Mouse (Mus musculus) midbrain, embryonic 12.5 days (tissue): Measurements from ENCODE around the gene Gzmb. TPM values are rescaled to one million over a fixed set of nuclear protein-coding genes. Genes with fewer than 3 reads are reported as not detected.
"Not testable (repeated sequence)": the region's sequence is repeated elsewhere in the genome, so short reads cannot be mapped to it uniquely, and the experiment has no call there.

Experiments used
- ATAC-seq: fragments of 200-750 bp; cut with Nextera tagmentation; 2 replicates; pipeline ENCODE4 v1.8.0; 2017; ENCODE audit warnings: low read depth, moderate TSS enrichment, moderate library complexity; ENCODE audit not compliant: low FRiP score
- H3K27ac ChIP-seq: fragments of 300-500 bp; sonication (generic); replicated peaks from 2 replicates; pipeline ENCODE4 v1.5.1; 2016; ENCODE audit warnings: mild to moderate bottlenecking
- H3K27me3 ChIP-seq: fragments of 300-500 bp; sonication (generic); 2 replicates; pipeline ENCODE4 v1.6.1; 2016; ENCODE audit warnings: mild to moderate bottlenecking
- H3K36me3 ChIP-seq: fragments of 300-500 bp; sonication (generic); 2 replicates; pipeline ENCODE4 v1.6.1; 2016
- H3K4me1 ChIP-seq: fragments of 300-500 bp; sonication (generic); 2 replicates; pipeline ENCODE4 v1.6.1; 2016
- H3K4me2 ChIP-seq: fragments of 300-500 bp; sonication (generic); replicated peaks from 2 replicates; pipeline ENCODE4 v1.6.1; 2016; ENCODE audit warnings: mild to moderate bottlenecking, moderate library complexity
- H3K4me3 ChIP-seq: fragments of 300-500 bp; sonication (generic); 2 replicates; pipeline ENCODE4 v1.5.1; 2016; ENCODE audit warnings: mild to moderate bottlenecking
- H3K9ac ChIP-seq: fragments of 300-500 bp; sonication (generic); replicated peaks from 2 replicates; pipeline ENCODE4 v1.6.1; 2016; ENCODE audit warnings: mild to moderate bottlenecking, moderate library complexity
- H3K9me3 ChIP-seq: fragments of 300-500 bp; sonication (generic); 2 replicates; pipeline ENCODE4 v1.6.1; 2016; ENCODE audit warnings: mild to moderate bottlenecking
- WGBS: fragments of 180-500 bp; shearing (Covaris S2); methylation state at CpG from one replicate; pipeline ENCODE4 v1.1.7; 2016; 5-methylcytosine and 5-hydroxymethylcytosine counted together
- polyA plus RNA-seq: library from polyadenylated mRNA; unstranded; fragments of >200 nt; fragmentation: Nextera tagmentation; extraction: Ambion mirVana; gene quantifications from 2 replicates; pipeline ENCODE4 v1.2.1, GENCODE M21; 2016

Gene Gzmb
- polyA plus RNA-seq, result not detected in 2 replicates

- no peak for ATAC-seq
- 96% methylated on average over 5 of the region's 5 CpGs for WGBS
- H3K9me3 ChIP-seq, result no peaks in the 10 kb centered on the region
Measured at GRCm38 (mm10) chr14:56262153-56262552, at the start of gene Gzmb. Gene Gzmb, minus strand, starts transcription at chr14:56262260.

GRCm38 (mm10) chr14:56311801-56312200 lies 49.7 kb upstream of the Gzmb start:
- not testable (repeated sequence) for H3K36me3 ChIP-seq, ATAC-seq, H3K4me3 ChIP-seq, H3K9ac ChIP-seq, H3K27me3 ChIP-seq, H3K4me1 ChIP-seq, H3K9me3 ChIP-seq, H3K27ac ChIP-seq, H3K4me2 ChIP-seq

More at GRCm38 (mm10) chr14:56262153-56262552, at the start of gene Gzmb:
- Histone ChIP-seq H3K27me3 (no peaks in the 10 kb centered on the region), H3K4me2 (no peak within 1 kb of the TSS), H3K4me1 (no peaks in the 10 kb centered on the region), H3K27ac (no peak within 1 kb of the TSS), H3K36me3 (no peaks in the 10 kb centered on the region), H3K9ac (no peak within 1 kb of the TSS), H3K4me3 (no peak within 1 kb of the TSS)

GRCm38 (mm10) chr14:56310238-56310637 lies 48.2 kb upstream of the Gzmb start:
- no peak overlapping the region for H3K27ac ChIP-seq
- H3K9me3 ChIP-seq, result no peaks in the 10 kb centered on the region
- no peak for ATAC-seq
- 83% methylated on average over 9 of the region's 9 CpGs for WGBS
- no peak overlapping the region for H3K4me2 ChIP-seq
- no peaks in the 10 kb centered on the region for H3K27me3 ChIP-seq
- H3K9ac ChIP-seq, result no peak overlapping the region
- no peaks in the 10 kb centered on the region for H3K4me1 ChIP-seq
- H3K36me3 ChIP-seq, result no peaks in the 10 kb centered on the region
- no peak overlapping the region for H3K4me3 ChIP-seq

GRCm38 (mm10) chr14:56304149-56304548 lies 42.1 kb upstream of the Gzmb start:
- Histone ChIP-seq H3K4me1 (no peaks in the 10 kb centered on the region), H3K9ac (no peak overlapping the region), H3K9me3 (no peaks in the 10 kb centered on the region), H3K27ac (no peak overlapping the region), H3K27me3 (no peaks in the 10 kb centered on the region), H3K4me2 (no peak overlapping the region), H3K36me3 (no peaks in the 10 kb centered on the region), H3K4me3 (no peak overlapping the region)
- no peak for ATAC-seq
- 2% methylated on average over 4 of the region's 4 CpGs for WGBS

- Histone ChIP-seq H3K27me3 (no peaks in the 10 kb centered on the region), H3K27ac (no peak overlapping the region), H3K9ac (no peak overlapping the region), H3K36me3 (no peaks in the 10 kb centered on the region), H3K4me1 (no peaks in the 10 kb centered on the region), H3K9me3 (no peaks in the 10 kb centered on the region), H3K4me3 (no peak overlapping the region), H3K4me2 (no peak overlapping the region)
- ATAC-seq, result no peak
- WGBS, result 74% methylated on average over 10 of the region's 10 CpGs
Measured at GRCm38 (mm10) chr14:56303506-56304025, 41.5 kb upstream of the Gzmb start.

- H3K4me2 ChIP-seq, result no peak overlapping the region
- no peaks in the 10 kb centered on the region for H3K9me3 ChIP-seq
- H3K4me3 ChIP-seq, result no peak overlapping the region
- 93% methylated on average over 3 of the region's 3 CpGs for WGBS
- H3K36me3 ChIP-seq, result no peaks in the 10 kb centered on the region
- no peak overlapping the region for H3K27ac ChIP-seq
- H3K9ac ChIP-seq, result no peak overlapping the region
- ATAC-seq, result no peak
- H3K27me3 ChIP-seq, result no peaks in the 10 kb centered on the region
- H3K4me1 ChIP-seq, result no peaks in the 10 kb centered on the region
Measured at GRCm38 (mm10) chr14:56302091-56302490, 40.0 kb upstream of the Gzmb start.

- Histone ChIP-seq H3K4me1 (no peaks in the 10 kb centered on the region), H3K9ac (no peak overlapping the region), H3K27me3 (no peaks in the 10 kb centered on the region), H3K27ac (no peak overlapping the region), H3K36me3 (no peaks in the 10 kb centered on the region), H3K4me3 (no peak overlapping the region), H3K4me2 (no peak overlapping the region), H3K9me3 (no peaks in the 10 kb centered on the region)
- WGBS, result 83% methylated on average over 5 of the region's 5 CpGs
- no peak for ATAC-seq
Measured at GRCm38 (mm10) chr14:56296786-56297185, 34.7 kb upstream of the Gzmb start.

GRCm38 (mm10) chr14:56296106-56296505 lies 34.0 kb upstream of the Gzmb start:
- H3K9ac ChIP-seq, result no peak overlapping the region
- 87% methylated on average over 4 of the region's 4 CpGs for WGBS
- H3K4me1 ChIP-seq, result no peaks in the 10 kb centered on the region
- H3K36me3 ChIP-seq, result no peaks in the 10 kb centered on the region
- no peak overlapping the region for H3K27ac ChIP-seq
- H3K9me3 ChIP-seq, result no peaks in the 10 kb centered on the region
- H3K4me2 ChIP-seq, result no peak overlapping the region
- no peaks in the 10 kb centered on the region for H3K27me3 ChIP-seq
- no peak overlapping the region for H3K4me3 ChIP-seq
- no peak for ATAC-seq

GRCm38 (mm10) chr14:56293146-56293545 lies 31.1 kb upstream of the Gzmb start:
- no peaks in the 10 kb centered on the region for H3K4me1 ChIP-seq
- no peak overlapping the region for H3K4me2 ChIP-seq
- H3K36me3 ChIP-seq, result no peaks in the 10 kb centered on the region
- no peak overlapping the region for H3K9ac ChIP-seq
- no peak for ATAC-seq
- no peaks in the 10 kb centered on the region for H3K9me3 ChIP-seq
- no peak overlapping the region for H3K4me3 ChIP-seq
- H3K27ac ChIP-seq, result no peak overlapping the region
- no peaks in the 10 kb centered on the region for H3K27me3 ChIP-seq

GRCm38 (mm10) chr14:56288651-56289050 lies 26.6 kb upstream of the Gzmb start:
- H3K4me2 ChIP-seq, result no peak overlapping the region
- no peaks in the 10 kb centered on the region for H3K9me3 ChIP-seq
- no peaks in the 10 kb centered on the region for H3K36me3 ChIP-seq
- no peaks in the 10 kb centered on the region for H3K4me1 ChIP-seq
- no peak overlapping the region for H3K27ac ChIP-seq
- no peak overlapping the region for H3K9ac ChIP-seq
- whole genome bisulfite sequencing, result 40% methylated on average over 5 of the region's 5 CpGs
- no peaks in the 10 kb centered on the region for H3K27me3 ChIP-seq
- no peak for ATAC-seq
- no peak overlapping the region for H3K4me3 ChIP-seq

GRCm38 (mm10) chr14:56287806-56288205 lies 25.7 kb upstream of the Gzmb start:
- Histone ChIP-seq H3K4me3 (no peak overlapping the region), H3K4me1 (no peaks in the 10 kb centered on the region), H3K9me3 (no peaks in the 10 kb centered on the region), H3K36me3 (no peaks in the 10 kb centered on the region), H3K9ac (no peak overlapping the region), H3K27ac (no peak overlapping the region), H3K4me2 (no peak overlapping the region), H3K27me3 (no peaks in the 10 kb centered on the region)
- no peak for ATAC-seq
- 74% methylated on average over 5 of the region's 5 CpGs for WGBS

GRCm38 (mm10) chr14:56284356-56285325 lies 22.6 kb upstream of the Gzmb start:
- ATAC-seq, result no peak
- 89% methylated on average over 6 of the region's 6 CpGs for WGBS
- Histone ChIP-seq H3K27ac (no peak overlapping the region), H3K36me3 (no peaks in the 10 kb centered on the region), H3K9me3 (no peaks in the 10 kb centered on the region), H3K4me3 (no peak overlapping the region), H3K9ac (no peak overlapping the region), H3K27me3 (no peaks in the 10 kb centered on the region), H3K4me1 (no peaks in the 10 kb centered on the region), H3K4me2 (no peak overlapping the region)
